Mouse (Mus musculus) CH12F3 (cell line): ENCODE data around the gene Arl5c.

Source experiments
- in situ Hi-C: fragments of 300-500 bp; cut with MboI; formaldehyde crosslinking; loops from 2 replicates; pipeline ENCODE4 v1.14.3; 2020; ENCODE audit warnings: low sequenced_read_pairs

Arl5c gene

GRCm38 (mm10) chr11:97995564-97996288 is at the start of gene Arl5c:
Gene Arl5c (minus strand): TSS chr11:97996181.
- in situ Hi-C loops: no loop called here

GRCm38 (mm10) chr11:98045596-98045995 is 49.6 kb upstream of the Arl5c start:
- in situ Hi-C loops: no loop called here

GRCm38 (mm10) chr11:98044074-98044473 is 48.1 kb upstream of the Arl5c start:
- in situ Hi-C loops: no loop called here

GRCm38 (mm10) chr11:98042741-98043140 is 46.8 kb upstream of the Arl5c start:
- in situ Hi-C loops: no loop called here

- in situ Hi-C loops: no loop called here
These were observed 45.0 kb upstream of the Arl5c start for GRCm38 (mm10) chr11:98040975-98041374.

- in situ Hi-C loops: no loop called here
These were observed 41.9 kb upstream of the Arl5c start for GRCm38 (mm10) chr11:98037871-98038270.

- in situ Hi-C loops: no loop called here
These were observed 40.0 kb upstream of the Arl5c start for GRCm38 (mm10) chr11:98035977-98036377.

GRCm38 (mm10) chr11:98034840-98035239 is 38.9 kb upstream of the Arl5c start:
- in situ Hi-C loops: no loop called here

GRCm38 (mm10) chr11:98034061-98034460 is 38.1 kb upstream of the Arl5c start:
- in situ Hi-C loops: no loop called here

- in situ Hi-C loops: no loop called here
These were observed 35.4 kb upstream of the Arl5c start for GRCm38 (mm10) chr11:98031443-98031770.

GRCm38 (mm10) chr11:98030701-98031442 is 34.9 kb upstream of the Arl5c start:
- in situ Hi-C loops: no loop called here

GRCm38 (mm10) chr11:98027785-98028184 is 31.8 kb upstream of the Arl5c start:
- in situ Hi-C loops: no loop called here

GRCm38 (mm10) chr11:98027297-98027688 is 31.3 kb upstream of the Arl5c start:
- in situ Hi-C loops: no loop called here

- in situ Hi-C loops: no loop called here
These were observed 30.8 kb upstream of the Arl5c start, which contains the start of gene Rpl19 for GRCm38 (mm10) chr11:98026570-98027296. Gene Rpl19 (plus strand): TSS chr11:98026710.

GRCm38 (mm10) chr11:98026248-98026569 is 30.2 kb upstream of the Arl5c start:
- in situ Hi-C loops: no loop called here

GRCm38 (mm10) chr11:98024516-98024915 is 28.5 kb upstream of the Arl5c start:
- in situ Hi-C loops: no loop called here

GRCm38 (mm10) chr11:98022555-98023371 is 26.8 kb upstream of the Arl5c start, which contains the start of gene Cacnb1:
Gene Cacnb1 (minus strand): TSS chr11:98023034.
- in situ Hi-C loops: no loop called here

GRCm38 (mm10) chr11:98022253-98022554 is 26.2 kb upstream of the Arl5c start:
- in situ Hi-C loops: no loop called here

GRCm38 (mm10) chr11:98021565-98022252 is 25.7 kb upstream of the Arl5c start:
- in situ Hi-C loops: no loop called here

GRCm38 (mm10) chr11:98021118-98021517 is 25.1 kb upstream of the Arl5c start:
- in situ Hi-C loops: no loop called here

- in situ Hi-C loops: no loop called here
These were observed 24.7 kb upstream of the Arl5c start for GRCm38 (mm10) chr11:98020710-98021109.
